Mouse (Mus musculus) heart, postnatal 14 days (tissue): ENCODE data around the gene Msto1. TPM values are rescaled to one million over a fixed set of nuclear protein-coding genes. Genes with fewer than 3 reads are reported as not detected.
"Not testable (repeated sequence)": the region's sequence is repeated elsewhere in the genome, so short reads cannot be mapped to it uniquely, and the experiment has no call there.

ENCODE experiments used
- DNase-seq, 2 experiments: peaks; one replicate each; pipeline ENCODE4 v3.0.0; 2021 to 2022
- intact Hi-C: fragments of 180-260 bp; cut with DNase I; formaldehyde crosslinking; loops from one replicate; pipeline ENCODE4 v1.15.1; 2025
- long read RNA-seq, 2 experiments: library from polyadenylated mRNA; stranded (forward); transcript quantifications; one replicate each; pipeline ENCODE4 v2.0.0; 2021
- total RNA-seq, 2 experiments: library from RNA; stranded (reverse); gene quantifications; 2 replicates each; pipeline ENCODE4 v1.2.3; 2021

Gene Msto1
- total RNA-seq = 10 to 100 TPM; 14.9 TPM
- long read RNA-seq, experiment 1, transcript Msto1-202 (14 exons, 1,875 nt) = major isoform, 36 of 53 reads
- long read RNA-seq, experiment 1, partial matches to known transcripts = 4 of 53 reads
- long read RNA-seq, experiment 1, other reads (novel, unspliced or antisense) = 13 of 53 reads
- long read RNA-seq, experiment 2, transcript Msto1-202 (14 exons, 1,875 nt) = major isoform, 18 of 34 reads
- long read RNA-seq, experiment 2, partial matches to known transcripts = 7 of 34 reads
- long read RNA-seq, experiment 2, other reads (novel, unspliced or antisense) = 9 of 34 reads

DNA sequence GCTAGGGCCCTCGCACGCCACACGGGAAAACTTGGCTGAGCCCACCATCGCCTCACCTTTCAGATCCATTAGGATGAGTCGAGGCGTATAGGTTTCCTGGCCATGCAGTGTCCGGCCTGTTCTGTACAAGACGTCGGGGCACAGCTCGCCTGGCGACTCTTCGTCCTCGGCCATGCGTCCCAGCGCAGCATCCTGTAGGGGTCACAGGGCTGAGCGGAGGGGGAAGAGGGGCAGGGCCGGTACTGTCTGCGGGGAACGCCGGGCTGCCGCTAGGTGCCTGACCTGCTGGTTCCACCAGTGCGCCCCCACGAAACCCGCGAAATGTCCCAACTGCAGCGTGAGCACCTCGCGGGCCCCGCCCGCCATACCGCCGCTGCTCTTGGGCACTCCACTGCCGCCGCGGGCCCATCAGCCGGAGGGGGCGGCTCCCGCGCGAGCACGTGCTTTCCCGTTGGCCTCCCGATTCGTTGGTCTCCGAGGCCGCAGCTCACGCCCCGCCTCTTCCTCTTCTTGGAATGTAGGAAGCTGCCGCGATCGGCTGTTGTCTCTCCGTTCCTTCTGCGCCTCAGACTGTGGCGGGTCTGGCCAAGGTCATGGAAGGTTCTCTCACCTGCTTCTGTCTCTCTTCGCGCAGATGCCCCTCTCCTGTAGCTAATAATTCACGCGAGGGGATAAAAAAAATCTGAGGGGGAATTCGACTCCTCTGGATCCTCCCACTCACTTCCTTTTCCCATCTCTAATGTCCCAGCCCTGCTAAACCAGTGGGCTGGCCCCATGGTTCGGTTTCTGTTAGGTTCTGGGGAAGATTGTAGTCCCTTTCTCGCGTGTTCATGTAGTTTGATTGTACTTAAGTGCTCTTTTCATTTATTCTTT lies at the start of gene Msto1:
Gene Msto1, minus strand, starts transcription at position 489 of the 873 bp plus-strand sequence.
- peak; percentile 91 to 94 for DNase-seq
- intact Hi-C loops = no loop called here

DNA sequence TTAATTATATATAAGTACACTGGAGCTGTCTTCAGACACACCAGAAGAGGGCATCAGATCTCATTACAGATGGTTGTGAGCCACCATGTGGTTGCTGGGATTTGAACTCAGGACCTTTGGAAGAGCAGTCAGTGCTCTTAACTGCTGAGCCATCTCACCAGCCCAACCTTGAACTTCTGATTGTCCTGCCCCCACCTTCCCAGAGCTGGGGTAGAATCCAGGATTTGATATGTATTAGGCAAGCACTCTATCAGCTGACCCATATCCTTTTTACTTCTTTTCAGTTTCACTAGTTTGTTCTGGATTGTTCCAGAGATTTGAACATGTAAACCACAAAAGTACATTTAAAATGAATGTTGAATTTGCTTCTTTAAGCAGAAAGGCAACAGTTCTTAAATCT lies 49.4 kb upstream of the Msto1 start:
- intact Hi-C loops, DNase-seq: not testable (repeated sequence)

DNA sequence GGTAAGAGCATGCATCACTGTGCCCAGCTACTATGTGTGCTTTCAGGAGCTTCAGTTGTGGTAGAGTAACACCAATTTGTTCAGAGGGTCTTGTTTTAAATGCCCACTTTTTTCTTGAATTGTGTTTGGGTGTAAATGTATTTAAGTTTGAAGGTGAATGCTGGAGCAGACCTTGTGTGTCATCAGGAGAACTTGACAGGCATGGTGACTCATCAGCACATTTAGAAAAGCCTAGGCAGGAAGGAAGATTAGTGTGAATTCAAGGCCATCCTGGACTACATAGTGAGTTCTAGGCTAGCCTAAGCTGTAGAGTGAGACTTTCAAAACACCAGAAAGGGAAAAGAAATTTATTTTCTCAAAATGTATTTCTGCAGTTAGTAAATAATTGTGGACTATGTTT lies 39.9 kb upstream of the Msto1 start:
- DNase-seq = no peak
- intact Hi-C loops = loop anchor here (5.0 kb wide), 1 partner anchor 39 kb away; no protein-coding TSS in a partner anchor

DNA sequence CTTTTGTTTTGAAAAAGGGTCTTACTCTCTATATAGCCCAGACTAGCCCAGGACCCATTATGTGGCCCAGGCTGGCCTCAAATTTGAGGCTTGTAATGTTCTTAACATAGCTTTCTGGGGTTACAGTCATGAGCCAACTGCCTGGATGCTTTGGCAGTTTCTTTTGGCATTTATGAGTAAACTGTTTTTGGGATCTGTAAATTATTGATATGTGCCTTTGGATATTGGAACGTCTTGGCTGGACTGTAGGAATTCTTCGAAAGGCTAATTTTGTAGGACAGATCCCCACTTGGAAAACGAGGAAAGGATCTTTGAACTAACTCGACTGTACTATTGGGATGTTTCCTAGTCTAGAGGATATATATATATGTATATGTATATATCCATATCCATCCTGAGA lies 39.4 kb upstream of the Msto1 start:
- intact Hi-C loops = loop anchor here (5.0 kb wide), 1 partner anchor 39 kb away; no protein-coding TSS in a partner anchor
- DNase-seq = no peak

DNA sequence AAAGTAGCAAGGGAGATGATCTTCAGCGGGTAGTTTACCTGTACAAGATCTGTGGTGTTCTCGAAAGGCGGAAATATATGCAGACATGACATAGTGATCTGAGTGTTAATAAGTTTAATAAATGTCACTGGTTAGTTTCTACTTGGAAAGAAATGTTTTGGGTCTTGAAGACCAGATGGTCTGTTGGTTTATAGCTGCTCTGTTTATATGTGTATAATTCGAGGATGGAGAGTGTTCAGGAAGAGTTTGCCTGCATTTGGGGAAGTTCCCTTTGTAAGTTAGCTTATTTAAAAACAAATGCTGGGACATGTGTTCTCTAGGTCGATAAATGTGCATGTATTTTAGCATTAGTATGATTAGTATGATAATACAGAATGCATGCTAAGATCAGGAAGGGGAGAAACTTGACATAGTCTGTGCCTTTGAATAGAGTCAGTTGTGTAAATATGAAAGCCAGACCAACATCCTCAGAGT lies 37.6 kb upstream of the Msto1 start:
- intact Hi-C loops = loop anchor here (5.0 kb wide), 1 partner anchor 41 kb away; no protein-coding TSS in a partner anchor
- no peak for DNase-seq

DNA sequence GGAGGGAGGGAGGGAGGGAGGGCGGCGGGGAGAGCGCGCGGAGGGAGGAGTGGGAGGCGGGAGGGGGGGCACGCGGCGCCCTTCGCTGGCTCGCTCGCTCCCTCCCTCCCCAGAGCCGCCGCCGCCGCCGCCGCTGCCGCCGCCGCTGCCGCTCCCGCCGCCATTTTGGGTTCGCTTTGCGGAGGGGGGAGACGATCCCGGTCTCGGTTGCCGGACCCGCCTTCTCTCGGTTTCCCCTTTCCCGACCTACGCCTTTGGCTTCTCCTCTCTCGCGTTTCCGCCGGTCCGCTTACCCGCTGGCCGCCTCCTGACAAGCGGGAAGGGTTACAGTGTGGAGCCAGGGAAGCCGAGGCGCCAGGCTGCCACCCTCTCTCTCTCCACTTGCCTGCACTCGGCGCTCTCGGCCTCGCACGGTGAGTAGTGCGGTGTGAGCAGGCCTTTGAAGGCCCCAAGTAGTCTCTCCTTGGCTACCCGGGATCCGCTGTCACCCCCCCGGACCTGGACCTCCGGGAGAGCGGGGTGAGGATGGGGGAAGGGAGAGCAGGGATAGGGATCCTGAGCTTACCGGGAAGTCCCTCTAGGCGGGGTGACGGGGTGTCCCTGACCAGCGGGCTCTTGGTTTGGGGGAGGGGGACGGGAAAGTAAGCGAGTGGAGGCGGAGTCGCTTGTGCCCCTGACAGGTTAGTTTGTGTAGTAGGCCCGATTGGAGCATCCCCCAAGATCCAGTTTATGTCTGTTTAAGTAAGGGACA lies 37.0 kb upstream of the Msto1 start, which contains the start of the genes Ash1l and Dap3:
Gene Ash1l, plus strand, starts transcription at position 47 of the 751 bp plus-strand sequence.
Gene Dap3, minus strand, starts transcription at position 606 of the 751 bp plus-strand sequence.
- intact Hi-C loops = loop anchor here (5.0 kb wide), 1 partner anchor 42 kb away; no protein-coding TSS in a partner anchor
- peak; percentile 73 to 80 for DNase-seq

DNA sequence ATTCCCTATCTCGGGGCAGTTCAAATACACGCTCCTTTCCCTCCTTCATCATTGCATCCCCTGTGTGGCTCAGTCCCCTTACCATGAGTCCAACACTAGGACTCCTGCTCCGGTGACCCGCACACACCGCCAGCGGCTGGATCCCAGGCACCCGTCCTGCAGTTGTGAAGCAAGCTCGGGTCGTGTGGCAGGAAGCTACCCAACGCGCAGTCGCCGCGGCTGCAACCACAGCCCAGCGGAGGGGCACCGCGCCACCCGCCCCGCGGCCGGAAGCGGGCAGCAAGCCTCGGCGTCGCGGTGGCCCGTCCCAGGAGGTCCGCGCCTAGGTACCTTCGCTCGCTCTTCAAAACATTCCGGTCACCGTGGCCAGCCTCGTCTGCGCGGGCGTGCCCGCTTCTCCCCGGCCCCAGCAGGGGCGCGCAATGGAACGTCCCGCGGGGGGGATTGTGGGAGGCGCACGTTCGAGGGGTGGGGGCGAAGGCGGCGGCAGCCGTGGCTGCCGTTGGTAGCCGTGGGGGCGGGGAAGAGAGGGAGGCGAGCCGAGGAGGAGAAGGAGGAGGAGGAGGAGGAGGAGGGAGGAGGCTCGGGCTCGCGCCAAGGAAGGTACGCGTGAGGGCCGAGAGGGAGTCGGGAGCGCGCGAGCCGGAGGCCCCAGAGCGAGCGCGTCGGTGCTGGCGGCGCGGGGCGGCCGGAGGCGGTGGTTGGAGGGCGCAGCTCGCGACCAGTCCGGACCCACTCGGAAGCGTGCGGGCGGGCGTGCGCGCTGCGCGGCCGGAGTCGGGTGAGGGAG lies 36.2 kb upstream of the Msto1 start:
- intact Hi-C loops = loop anchor here (5.0 kb wide), 1 partner anchor 42 kb away; no protein-coding TSS in a partner anchor
- peak; percentile 92 to 93 for DNase-seq

DNA sequence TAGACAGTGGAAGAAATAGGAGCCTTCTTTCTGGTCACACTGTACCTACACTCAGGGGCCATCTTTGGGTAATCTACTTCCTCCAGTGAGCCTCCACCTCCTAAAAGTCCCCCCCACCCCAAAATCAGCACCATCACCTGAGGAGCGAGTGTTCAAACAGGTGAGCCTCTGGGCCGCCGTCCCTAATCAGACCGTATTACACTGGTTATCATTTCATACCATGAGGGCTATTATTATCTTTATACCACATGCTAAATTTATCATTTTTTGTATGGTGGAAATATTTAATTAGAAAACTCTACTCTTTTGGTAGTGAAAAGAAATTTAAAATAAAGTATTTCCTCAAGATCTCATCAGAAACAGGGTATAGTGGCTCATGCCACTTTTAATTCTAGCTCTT lies 30.3 kb upstream of the Msto1 start:
- intact Hi-C loops = no loop called here

DNA sequence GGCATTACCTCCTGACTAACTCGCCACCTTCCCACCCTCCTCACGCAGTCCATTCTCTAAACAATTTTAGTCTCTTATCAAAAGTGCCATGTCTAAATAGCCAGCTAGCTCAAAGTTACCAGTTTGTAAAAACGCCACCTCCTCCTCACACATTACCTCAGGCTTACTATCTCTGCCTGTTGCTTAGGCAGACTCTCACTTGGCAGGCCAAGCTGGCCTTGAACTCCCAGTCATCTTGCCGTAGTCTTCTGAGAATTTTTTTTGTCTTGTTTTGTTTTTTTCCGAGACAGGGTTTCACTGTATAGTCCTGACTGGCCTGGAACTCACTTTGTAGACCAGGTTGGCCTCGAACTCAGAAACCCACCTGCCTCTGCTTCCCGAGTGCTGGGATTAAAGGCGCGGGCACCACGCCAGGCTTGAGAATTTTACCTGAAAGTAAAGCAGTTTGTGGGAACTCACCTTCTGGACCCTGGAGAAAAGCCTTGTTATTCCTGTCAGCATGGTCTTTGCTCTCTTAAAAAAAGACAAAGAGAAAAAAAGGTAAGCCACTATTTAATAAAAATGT lies 28.6 kb upstream of the Msto1 start:
- intact Hi-C loops = no loop called here
- no peak for DNase-seq

More for the DNA sequence above, 30.3 kb upstream of the Msto1 start:
- DNase-seq = no peak

DNA sequence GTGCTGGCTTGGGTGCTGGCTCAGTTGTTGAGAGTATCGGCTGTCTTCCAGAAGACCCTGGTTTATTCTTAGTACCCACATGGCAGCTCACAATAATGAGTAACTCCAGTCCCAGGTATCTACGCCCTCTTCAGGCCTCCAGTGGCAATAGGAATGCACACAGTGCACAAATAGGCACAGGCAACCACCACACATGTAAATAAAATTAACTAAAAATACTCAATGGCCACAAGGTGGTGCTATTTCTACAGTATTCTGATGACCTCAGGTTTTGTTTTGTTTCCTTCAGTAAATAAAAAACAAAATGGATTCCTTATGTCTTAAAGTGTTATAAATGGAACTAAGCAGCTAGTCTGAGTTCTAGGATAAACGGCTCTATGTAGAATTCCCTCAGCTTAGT lies 25.9 kb upstream of the Msto1 start:
- intact Hi-C loops = loop anchor here (2.0 kb wide), 1 partner anchor 89 kb away; no protein-coding TSS in a partner anchor
- peak in 1 of 2 experiments; percentile 26 for DNase-seq

DNA sequence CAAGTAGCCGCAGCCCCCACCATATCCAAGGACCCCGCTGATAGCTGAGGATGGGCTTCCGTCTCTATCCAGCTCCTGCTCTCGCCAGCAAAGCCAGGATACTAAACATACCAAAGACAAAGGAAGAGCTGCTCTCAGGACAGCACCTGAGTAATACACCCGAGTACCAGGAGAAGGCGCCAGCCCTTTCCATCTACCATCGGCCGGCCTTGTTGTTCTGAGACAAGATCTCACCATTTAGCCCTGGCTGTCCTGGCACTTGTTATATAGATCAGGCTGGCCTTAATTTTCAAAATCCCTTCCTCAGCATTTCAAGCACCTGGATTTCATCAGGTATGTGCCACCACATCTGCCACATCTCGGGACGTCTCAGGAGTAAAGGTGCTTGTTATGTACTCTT lies 25.3 kb upstream of the Msto1 start:
- intact Hi-C loops = no loop called here
- no peak for DNase-seq

DNA sequence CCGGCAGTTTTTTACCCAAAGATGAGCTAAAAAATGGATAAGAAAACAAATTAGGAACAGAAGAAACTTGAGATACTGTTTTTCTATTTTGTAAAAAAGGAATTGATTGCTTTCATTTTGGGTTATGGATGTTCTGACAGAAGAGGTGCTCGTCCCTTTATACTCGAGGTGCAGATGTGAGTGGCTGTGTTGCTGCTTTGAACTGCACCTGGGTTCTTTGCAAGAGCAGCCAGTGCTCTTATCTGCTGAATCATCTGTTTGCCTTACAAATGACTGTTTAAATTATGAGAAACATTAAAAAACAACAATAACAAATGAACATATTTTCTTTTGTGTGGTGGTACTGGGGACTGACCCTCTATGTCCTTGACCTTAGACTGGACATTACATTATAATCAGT lies 15.7 kb upstream of the Msto1 start:
- no peak for DNase-seq
- intact Hi-C loops = no loop called here

DNA sequence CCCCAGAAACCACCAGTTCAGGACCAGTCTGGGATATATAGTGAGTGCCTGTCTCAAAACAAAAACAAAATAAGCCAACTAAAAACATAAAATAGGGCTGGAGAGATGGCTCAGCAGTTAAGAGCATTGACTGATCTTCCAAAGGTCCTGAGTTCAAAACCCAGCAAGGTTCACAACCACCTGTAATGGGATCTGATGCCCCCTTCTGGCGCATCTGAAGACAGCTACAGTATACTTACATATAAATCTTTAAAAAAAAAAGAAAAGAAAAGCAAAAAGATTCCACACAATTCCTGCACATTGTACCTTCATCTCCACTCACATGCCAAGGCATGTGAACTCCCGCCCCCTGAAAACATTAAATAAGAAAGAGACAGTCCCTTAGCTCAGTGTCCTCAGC lies 11.9 kb upstream of the Msto1 start:
- intact Hi-C loops = no loop called here
- no peak for DNase-seq

DNA sequence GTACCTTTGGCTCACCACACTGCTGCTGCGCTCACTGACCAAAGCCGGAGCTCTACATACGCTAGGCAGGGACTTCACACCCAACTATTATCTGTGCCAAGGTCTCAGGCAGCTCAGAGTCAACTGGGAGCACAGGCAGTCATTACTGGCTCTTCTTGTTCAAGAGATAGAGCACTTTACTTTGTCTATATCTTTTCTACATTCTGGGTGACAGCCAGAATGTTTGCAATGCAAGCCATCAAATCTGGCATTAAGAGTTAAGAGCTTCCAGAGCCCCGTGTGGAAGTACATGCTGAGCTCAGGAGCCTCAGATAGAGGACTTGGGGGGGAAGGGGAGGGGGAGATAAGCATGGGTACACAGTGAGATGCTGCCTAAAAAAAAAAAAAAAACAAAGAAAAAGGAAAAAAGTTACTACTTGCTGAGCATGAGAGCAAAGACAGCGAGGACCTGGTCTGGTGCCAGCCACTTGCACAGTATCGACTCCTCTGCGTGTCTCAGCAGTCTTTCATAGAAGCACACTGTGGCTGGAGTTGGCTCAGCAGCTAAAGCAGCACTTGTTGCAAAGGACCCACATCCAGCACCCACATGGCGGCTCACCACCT lies 10.3 kb upstream of the Msto1 start:
- intact Hi-C loops = no loop called here
- peak; percentile 45 to 50 for DNase-seq

DNA sequence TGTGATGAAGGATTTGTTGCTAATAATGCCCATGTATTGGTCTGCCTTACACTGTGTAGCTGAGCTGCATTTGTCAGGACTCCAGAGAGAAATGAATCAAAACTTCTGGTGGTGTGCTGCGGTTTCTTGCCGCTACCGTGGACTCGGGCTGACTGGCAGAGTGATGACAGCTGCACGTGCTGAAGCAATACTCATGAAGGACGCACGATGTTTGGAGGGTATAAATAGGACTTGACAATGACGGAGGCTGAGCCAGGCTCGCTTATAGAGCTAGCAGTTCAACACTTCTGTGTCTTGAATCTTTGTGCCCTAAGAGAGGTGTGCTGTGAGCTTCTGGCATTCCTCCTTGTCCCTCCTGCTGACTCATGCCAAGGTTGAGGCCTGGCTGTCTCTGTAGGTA lies 7.6 kb upstream of the Msto1 start:
- DNase-seq = no peak
- intact Hi-C loops = no loop called here

DNA sequence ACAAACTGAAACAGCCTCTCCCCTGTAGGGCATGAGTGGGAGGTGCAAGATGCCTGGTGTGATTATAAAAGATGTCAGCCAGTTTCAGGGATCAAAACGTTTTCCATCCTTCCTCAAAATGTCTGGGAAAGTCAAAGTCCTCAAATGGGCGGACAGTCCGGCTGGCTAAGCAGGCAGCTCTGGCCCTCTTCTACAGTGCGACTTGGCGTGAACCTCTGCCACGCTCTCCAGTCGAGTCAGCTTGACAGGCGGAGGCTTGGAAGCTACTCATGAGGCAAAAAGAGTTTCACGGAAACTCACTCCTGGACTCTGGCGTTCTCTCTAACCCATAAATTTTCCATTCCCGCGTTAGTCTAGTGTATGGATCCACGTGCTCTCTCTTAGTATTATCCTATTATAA lies 5.2 kb upstream of the Msto1 start:
- DNase-seq = no peak
- intact Hi-C loops = no loop called here

DNA sequence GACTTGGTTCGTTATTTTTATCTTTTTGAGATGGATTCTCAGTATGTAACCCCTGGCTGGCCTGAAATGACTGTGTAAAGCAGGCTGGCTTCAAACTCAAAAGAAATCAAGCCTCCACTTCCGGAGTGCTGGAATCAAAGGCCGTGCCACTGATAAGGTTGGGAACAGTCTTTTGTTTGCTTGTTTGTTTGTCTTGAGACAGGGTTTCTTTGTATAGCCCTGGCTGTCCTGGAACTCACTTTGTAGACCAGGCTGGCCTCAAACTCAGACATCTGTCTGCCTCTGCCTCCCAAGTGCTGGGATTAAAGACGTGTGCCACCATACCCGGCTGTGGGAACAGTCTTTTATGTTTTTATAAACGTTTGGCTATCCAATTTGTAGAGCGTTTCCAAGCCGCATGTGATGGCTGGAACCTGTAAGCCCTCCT lies 598 bp upstream of the Msto1 start:
- intact Hi-C loops = no loop called here
- no peak for DNase-seq

DNA sequence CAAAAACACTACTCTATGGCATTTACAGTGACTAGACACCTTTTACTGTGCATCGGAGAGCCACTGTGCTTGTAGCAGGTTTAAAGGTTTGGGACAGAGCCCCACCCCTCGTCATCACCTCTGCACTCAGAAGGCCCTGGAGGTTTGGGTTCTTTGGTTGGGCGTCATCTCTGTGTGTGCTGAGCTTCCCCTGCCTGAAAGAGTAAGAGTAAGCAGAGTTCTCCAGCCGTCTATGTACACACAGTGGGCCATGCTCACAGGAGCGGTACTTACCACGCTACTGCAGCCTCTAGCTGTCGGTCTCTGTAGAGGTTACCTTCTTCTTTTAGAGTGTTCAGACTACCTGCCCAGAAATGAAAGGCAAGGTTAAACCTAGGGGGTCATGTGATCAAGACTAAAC lies 1.2 kb downstream of the Msto1 start:
- intact Hi-C loops = no loop called here
- DNase-seq = no peak
